Mouse (Mus musculus) frontal cortex, adult 2 months (tissue): Measurements from ENCODE around the gene Zscan4-ps1. TPM values are rescaled to one million over a fixed set of nuclear protein-coding genes. Genes with fewer than 3 reads are reported as not detected.
"Not testable (repeated sequence)": the region's sequence is repeated elsewhere in the genome, so short reads cannot be mapped to it uniquely, and the experiment has no call there.

Experiments used
- DNase-seq, 2 experiments: peaks; one replicate each; pipeline ENCODE4 v3.0.0; 2022; ENCODE audit warnings: low spot score in 1 of 2; ENCODE audit errors: extremely low spot score in 1 of 2
- polyA plus RNA-seq: library from polyadenylated mRNA; depleted of rRNA; stranded (reverse); fragments of >200 nt; gene quantifications from 2 replicates; pipeline ENCODE4 v1.2.3, GENCODE M21; 2012; rRNA removed

The Zscan4-ps1 gene
- not detected in 2 replicates for polyA plus RNA-seq

DNA sequence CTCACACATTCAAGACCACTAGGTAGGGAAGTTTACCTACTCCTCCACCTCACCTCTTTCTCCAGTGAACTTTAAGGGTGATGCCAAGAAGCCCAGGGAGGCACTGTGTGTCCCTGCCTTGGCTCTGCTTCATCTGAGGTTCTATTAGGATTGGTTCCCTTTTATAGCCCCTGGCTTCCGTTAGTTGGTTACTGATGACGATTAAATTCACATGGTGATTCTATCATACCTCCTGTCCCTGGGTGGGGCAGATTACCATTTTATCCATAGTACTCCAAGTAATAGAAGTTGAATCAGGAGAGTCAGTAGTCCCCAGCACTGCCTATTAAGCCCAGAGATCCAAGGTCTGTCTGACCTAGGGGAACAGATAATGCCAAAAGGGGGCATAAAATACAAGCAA is at the start of gene Zscan4-ps1:
Gene Zscan4-ps1 (minus strand): TSS at position 101 of the 400 bp plus-strand sequence.
- DNase-seq, result not testable (repeated sequence)

Other genes with a start within 250 kb of the Zscan4-ps1 start
- gene Zscan4b, start 164.6 kb downstream of the Zscan4-ps1 start, polyA plus RNA-seq, result not detected in 2 replicates
- gene Zscan4c, start 63.9 kb downstream of the Zscan4-ps1 start, polyA plus RNA-seq, result not detected in 2 replicates
- not detected in 2 replicates for gene Zscan4d, start 96.5 kb upstream of the Zscan4-ps1 start, polyA plus RNA-seq
- not detected in 2 replicates for gene Zscan4e, start 241.0 kb upstream of the Zscan4-ps1 start, polyA plus RNA-seq